Mouse (Mus musculus) liver, embryonic 15.5 days (tissue): ENCODE measurements at regions not wholly inside any gene's neighbourhood (a gene's known extent, or its start where the extent isn't known, plus 50 kb on each side); places are given as distances from the start of the nearest gene placed in this dataset.
"Not testable (repeated sequence)": the region's sequence is repeated elsewhere in the genome, so short reads cannot be mapped to it uniquely, and the experiment has no call there.

Experiments used
- ATAC-seq: fragments of 200-750 bp; cut with Nextera tagmentation; 2 replicates; pipeline ENCODE4 v1.8.0; 2017; ENCODE audit warnings: moderate number of reproducible peaks, mild to moderate bottlenecking, moderate library complexity; ENCODE audit not compliant: insufficient read depth
- H3K27ac ChIP-seq: fragments of 300-500 bp; sonication (generic); replicated peaks from 2 replicates; pipeline ENCODE4 v1.5.1; 2015; ENCODE audit warnings: mild to moderate bottlenecking, inconsistent platforms
- H3K27me3 ChIP-seq: fragments of 300-500 bp; sonication (generic); 2 replicates; pipeline ENCODE4 v1.6.1; 2015; ENCODE audit warnings: mild to moderate bottlenecking, inconsistent platforms
- H3K36me3 ChIP-seq: fragments of 300-500 bp; sonication (generic); replicated peaks from 2 replicates; pipeline ENCODE4 v1.6.1; 2015; ENCODE audit warnings: moderate library complexity, mild to moderate bottlenecking, inconsistent platforms
- H3K4me1 ChIP-seq: fragments of 300-500 bp; sonication (generic); replicated peaks from 2 replicates; pipeline ENCODE4 v1.6.1; 2015; ENCODE audit warnings: inconsistent platforms
- H3K4me2 ChIP-seq: fragments of 300-500 bp; sonication (generic); 2 replicates; pipeline ENCODE4 v1.6.1; 2015; ENCODE audit warnings: moderate library complexity, mild to moderate bottlenecking, inconsistent platforms
- H3K4me3 ChIP-seq: fragments of 300-500 bp; sonication (generic); replicated peaks from 2 replicates; pipeline ENCODE4 v1.5.1; 2015; ENCODE audit warnings: mild to moderate bottlenecking, inconsistent platforms
- H3K9ac ChIP-seq: fragments of 300-500 bp; sonication (generic); 2 replicates; pipeline ENCODE4 v1.6.1; 2015; ENCODE audit warnings: moderate library complexity, mild to moderate bottlenecking, inconsistent platforms
- H3K9me3 ChIP-seq: fragments of 300-500 bp; sonication (generic); replicated peaks from 2 replicates; pipeline ENCODE4 v1.6.1; 2016; ENCODE audit warnings: inconsistent platforms
- WGBS: fragments of 180-500 bp; shearing (Covaris S2); methylation state at CpG from one replicate; pipeline ENCODE4 v1.1.7; 2015; ENCODE audit warnings: mixed read lengths; ENCODE audit not compliant: insufficient replicate concordance; 5-methylcytosine and 5-hydroxymethylcytosine counted together

GRCm38 (mm10) chr13:111876847-111877246 is 68.1 kb upstream of the Map3k1 start:
- 60% methylated on average over 2 of the region's 2 CpGs for WGBS
- Histone ChIP-seq H3K27me3 (peaks cover 9% of the 10 kb centered on the region; the same call in 1 of the 2 replicates), H3K4me3 (no peak overlapping the region), H3K4me2 (no peak overlapping the region), H3K9me3 (no peaks in the 10 kb centered on the region), H3K4me1 (peaks cover 7% of the 10 kb centered on the region; the same call in 1 of the 2 replicates), H3K9ac (no peak overlapping the region), H3K27ac (no peak overlapping the region), H3K36me3 (no peaks in the 10 kb centered on the region)
- no peak for ATAC-seq

- not testable (repeated sequence) for H3K9ac ChIP-seq, H3K4me3 ChIP-seq, ATAC-seq, H3K4me1 ChIP-seq, H3K36me3 ChIP-seq, H3K4me2 ChIP-seq, H3K27me3 ChIP-seq, H3K27ac ChIP-seq, H3K9me3 ChIP-seq
- 59% methylated on average over 17 of the region's 17 CpGs for WGBS
Measured at GRCm38 (mm10) chr13:111883768-111884566, 75.2 kb upstream of the Map3k1 start.

- no peak overlapping the region for H3K27ac ChIP-seq
- H3K9ac ChIP-seq, result no peak overlapping the region
- H3K36me3 ChIP-seq, result no peaks in the 10 kb centered on the region
- H3K27me3 ChIP-seq, result peaks cover 15% of the 10 kb centered on the region
- no peak overlapping the region for H3K4me3 ChIP-seq
- no peak overlapping the region for H3K4me2 ChIP-seq
- 60% methylated on average over 3 of the region's 3 CpGs for WGBS
- H3K9me3 ChIP-seq, result no peaks in the 10 kb centered on the region
- no peak for ATAC-seq
- H3K4me1 ChIP-seq, result peaks cover 25% of the 10 kb centered on the region
Measured at GRCm38 (mm10) chr13:111890792-111891191, 82.0 kb upstream of the Map3k1 start.

- Histone ChIP-seq H3K4me1 (peaks cover 36% of the 10 kb centered on the region), H3K4me3 (no peak overlapping the region), H3K4me2 (no peak overlapping the region), H3K36me3 (no peaks in the 10 kb centered on the region), H3K9me3 (no peaks in the 10 kb centered on the region), H3K9ac (no peak overlapping the region), H3K27ac (no peak overlapping the region), H3K27me3 (peaks cover 19% of the 10 kb centered on the region)
- 72% methylated on average over 8 of the region's 8 CpGs for WGBS
- no peak for ATAC-seq
Measured at GRCm38 (mm10) chr13:111892141-111892540, 83.3 kb upstream of the Map3k1 start.

- peak overlapping the region; percentile 19; the same call in 1 of the 2 replicates for H3K4me2 ChIP-seq
- peaks cover 19% of the 10 kb centered on the region for H3K27me3 ChIP-seq
- WGBS, result 13% methylated on average over 14 of the region's 14 CpGs
- no peak overlapping the region for H3K9ac ChIP-seq
- H3K9me3 ChIP-seq, result no peaks in the 10 kb centered on the region
- H3K36me3 ChIP-seq, result no peaks in the 10 kb centered on the region
- H3K4me3 ChIP-seq, result no peak overlapping the region
- ATAC-seq, result no peak
- H3K27ac ChIP-seq, result no peak overlapping the region
- H3K4me1 ChIP-seq, result peaks cover 36% of the 10 kb centered on the region
Measured at GRCm38 (mm10) chr13:111893221-111893713, 84.5 kb upstream of the Map3k1 start.

GRCm38 (mm10) chr13:111894804-111895478 is 86.1 kb upstream of the Map3k1 start:
- no peaks in the 10 kb centered on the region for H3K36me3 ChIP-seq
- no peaks in the 10 kb centered on the region for H3K9me3 ChIP-seq
- H3K9ac ChIP-seq, result peak overlapping the region; percentile 45
- 32% methylated on average over 15 of the region's 15 CpGs for WGBS
- peak overlapping the region; percentile 60 for H3K27ac ChIP-seq
- ATAC-seq, result peak; percentile 90
- H3K27me3 ChIP-seq, result peaks cover 19% of the 10 kb centered on the region
- peaks cover 36% of the 10 kb centered on the region for H3K4me1 ChIP-seq
- H3K4me2 ChIP-seq, result peak overlapping the region; percentile 76
- H3K4me3 ChIP-seq, result peak overlapping the region; percentile 47

- 11% methylated on average over 2 of the region's 2 CpGs for WGBS
- H3K27ac ChIP-seq, result peak overlapping the region; percentile 3; the same call in 1 of the 2 replicates
- H3K36me3 ChIP-seq, result no peaks in the 10 kb centered on the region
- H3K9me3 ChIP-seq, result no peaks in the 10 kb centered on the region
- H3K4me1 ChIP-seq, result peaks cover 36% of the 10 kb centered on the region
- H3K9ac ChIP-seq, result no peak overlapping the region
- no peak overlapping the region for H3K4me3 ChIP-seq
- H3K4me2 ChIP-seq, result 0 out of 2 replicates have a peak overlapping the region, but pooled peaks have one; percentile 4
- H3K27me3 ChIP-seq, result peaks cover 19% of the 10 kb centered on the region
- no peak for ATAC-seq
Measured at GRCm38 (mm10) chr13:111896279-111896678, 87.5 kb upstream of the Map3k1 start.

GRCm38 (mm10) chr13:111903361-111903760 is 94.6 kb upstream of the Map3k1 start:
- H3K36me3 ChIP-seq, result no peaks in the 10 kb centered on the region
- H3K4me3 ChIP-seq, result no peak overlapping the region
- peaks cover 25% of the 10 kb centered on the region for H3K4me1 ChIP-seq
- ATAC-seq, result no peak
- no peak overlapping the region for H3K4me2 ChIP-seq
- 76% methylated on average over 2 of the region's 2 CpGs for WGBS
- peak overlapping the region; percentile 64; the same call in 1 of the 2 replicates for H3K27ac ChIP-seq
- H3K9ac ChIP-seq, result no peak overlapping the region
- H3K27me3 ChIP-seq, result no peaks in the 10 kb centered on the region
- no peaks in the 10 kb centered on the region for H3K9me3 ChIP-seq

GRCm38 (mm10) chr13:111903931-111904330 is 95.1 kb upstream of the Map3k1 start:
- no peaks in the 10 kb centered on the region for H3K36me3 ChIP-seq
- no peaks in the 10 kb centered on the region for H3K9me3 ChIP-seq
- no peak for ATAC-seq
- no peak overlapping the region for H3K4me2 ChIP-seq
- no peak overlapping the region for H3K9ac ChIP-seq
- no peaks in the 10 kb centered on the region for H3K27me3 ChIP-seq
- H3K4me1 ChIP-seq, result peaks cover 25% of the 10 kb centered on the region
- H3K4me3 ChIP-seq, result no peak overlapping the region
- 75% methylated on average over 9 of the region's 9 CpGs for WGBS
- peak overlapping the region; percentile 64 for H3K27ac ChIP-seq

- Histone ChIP-seq H3K4me3 (no peak overlapping the region), H3K27ac (peak overlapping the region; percentile 95), H3K4me1 (peaks cover 29% of the 10 kb centered on the region), H3K27me3 (no peaks in the 10 kb centered on the region), H3K9me3 (no peaks in the 10 kb centered on the region), H3K4me2 (peak overlapping the region; percentile 50), H3K36me3 (no peaks in the 10 kb centered on the region), H3K9ac (peak overlapping the region; percentile 47)
- WGBS, result 51% methylated on average over 16 of the region's 17 CpGs
- peak; percentile 36 for ATAC-seq
Measured at GRCm38 (mm10) chr13:111904616-111905212, 95.9 kb upstream of the Map3k1 start.

- Histone ChIP-seq H3K9me3 (no peaks in the 10 kb centered on the region), H3K27ac (peak overlapping the region; percentile 95), H3K4me2 (peak overlapping the region; percentile 50), H3K36me3 (no peaks in the 10 kb centered on the region), H3K4me3 (no peak overlapping the region), H3K4me1 (peaks cover 29% of the 10 kb centered on the region), H3K9ac (peak overlapping the region; percentile 47), H3K27me3 (no peaks in the 10 kb centered on the region)
- peak; percentile 96 for ATAC-seq
- 18% methylated on average over 10 of the region's 10 CpGs for WGBS
Measured at GRCm38 (mm10) chr13:111905213-111905701, 96.5 kb upstream of the Map3k1 start.
